Mouse (Mus musculus) embryonic stem cell, embryonic (primary cell): ENCODE data around the gene 1700013F07Rik.
"Not testable (repeated sequence)": the region's sequence is repeated elsewhere in the genome, so short reads cannot be mapped to it uniquely, and the experiment has no call there.

Experiments
- CTCF ChIA-PET, 4 experiments: fragments of 300-600 bp in 2 of 4; fragments of 350-600 bp in 2 of 4; sonication (Branson Sonifier 250); formaldehyde crosslinking; loops; one replicate each; lab custom pipeline; 2022; ENCODE audit warnings: inconsistent platforms in 2 of 4; lab: Charles Lee
- POLR2A ChIA-PET, 4 experiments: fragments of 300-600 bp in 2 of 4; fragments of 350-600 bp in 2 of 4; sonication (Branson Sonifier 250); formaldehyde crosslinking; loops; one replicate each; lab custom pipeline; 2022; ENCODE audit warnings: antibody characterized with exemption in 4 of 4, inconsistent platforms in 1 of 4; lab: Charles Lee

The 1700013F07Rik gene

DNA sequence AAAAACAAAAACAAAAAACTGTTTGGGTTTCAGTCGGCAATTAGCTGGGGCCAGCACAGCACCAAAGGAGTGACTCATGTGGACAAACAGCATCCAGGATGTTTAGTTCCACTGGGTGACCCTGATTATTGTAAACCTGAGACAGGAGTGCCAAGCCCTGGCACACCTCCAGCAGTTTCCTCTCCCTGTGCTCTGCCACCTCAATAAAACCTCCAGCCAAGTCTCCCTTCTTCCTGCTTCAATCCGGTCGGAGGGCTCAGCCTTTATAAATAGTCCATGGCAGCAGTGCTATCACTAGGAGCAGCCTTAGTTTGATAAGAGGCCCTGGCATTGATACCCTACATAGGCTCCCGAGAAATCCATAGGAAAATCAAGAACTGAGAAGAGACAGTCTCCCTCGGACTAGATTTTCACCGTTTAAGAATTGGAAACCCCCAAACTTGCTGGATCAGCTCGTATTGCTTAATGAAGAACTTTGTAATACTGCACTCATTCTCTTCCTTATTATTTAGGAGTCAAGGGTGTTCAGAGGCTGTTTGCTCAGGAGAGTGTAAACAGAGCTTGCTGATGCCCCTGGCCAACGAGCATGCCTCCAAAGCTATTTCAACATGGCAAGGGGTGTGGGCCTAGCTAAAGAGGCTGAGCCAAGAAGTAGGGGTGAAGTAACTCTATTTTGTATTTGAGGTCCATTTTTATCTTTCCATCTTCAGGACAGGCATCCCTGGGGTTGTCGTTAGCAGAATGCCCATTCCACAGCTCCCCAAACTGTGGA, 650 bp upstream of the 1700013F07Rik start:
- ChIA-PET POLR2A (interaction anchor here in 1 of 4 experiments (0.5 kb wide), 1 partner anchor 144 kb away, joined by 3 read pairs; no protein-coding TSS in a partner anchor), CTCF (no interaction called here)

DNA sequence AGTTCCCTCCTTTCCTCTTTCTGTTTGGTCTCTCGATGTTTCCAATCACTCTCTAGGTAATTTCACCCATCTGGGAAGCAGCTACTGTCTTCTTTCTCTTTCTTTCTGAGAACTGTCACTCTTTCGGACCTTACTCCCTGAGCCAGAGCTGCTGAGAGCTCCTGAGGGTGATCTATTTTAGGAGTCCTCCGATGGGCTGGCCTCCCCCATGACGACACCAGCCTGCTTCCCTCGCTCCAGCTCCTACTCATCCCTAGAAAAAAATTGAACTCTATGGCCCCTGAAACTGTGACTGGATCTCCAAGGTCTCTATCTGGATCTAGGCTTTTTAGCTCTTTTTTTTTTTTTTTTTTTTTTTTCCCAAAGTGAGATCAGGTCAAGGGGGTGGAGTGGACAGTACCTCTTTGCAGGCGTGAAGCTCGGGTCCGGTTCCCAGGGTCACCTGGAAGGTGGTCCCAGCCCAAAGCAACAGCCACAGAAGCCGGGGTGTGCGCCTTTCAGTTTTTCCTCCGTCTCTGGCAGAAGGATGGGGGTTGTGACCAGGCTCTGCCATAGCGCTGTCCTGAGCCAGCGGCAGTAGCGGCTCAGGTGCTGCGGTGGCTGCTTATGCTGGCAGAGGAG, 2.1 kb downstream of the 1700013F07Rik start:
- ChIA-PET CTCF (interaction anchor here (0.6 to 1.0 kb wide), 7 partner anchors 22 to 125 kb away, joined by 3 to 15 read pairs (median 4); no protein-coding TSS in a partner anchor), POLR2A (interaction anchor here in 3 of 4 experiments (0.6 to 3.4 kb wide), 12 partner anchors 9 to 139 kb away, joined by 3 to 15 read pairs (median 4); partner anchors contain the start of genes Sars (in 2 of the 3) and Taf13 (in 1 of the 3))

DNA sequence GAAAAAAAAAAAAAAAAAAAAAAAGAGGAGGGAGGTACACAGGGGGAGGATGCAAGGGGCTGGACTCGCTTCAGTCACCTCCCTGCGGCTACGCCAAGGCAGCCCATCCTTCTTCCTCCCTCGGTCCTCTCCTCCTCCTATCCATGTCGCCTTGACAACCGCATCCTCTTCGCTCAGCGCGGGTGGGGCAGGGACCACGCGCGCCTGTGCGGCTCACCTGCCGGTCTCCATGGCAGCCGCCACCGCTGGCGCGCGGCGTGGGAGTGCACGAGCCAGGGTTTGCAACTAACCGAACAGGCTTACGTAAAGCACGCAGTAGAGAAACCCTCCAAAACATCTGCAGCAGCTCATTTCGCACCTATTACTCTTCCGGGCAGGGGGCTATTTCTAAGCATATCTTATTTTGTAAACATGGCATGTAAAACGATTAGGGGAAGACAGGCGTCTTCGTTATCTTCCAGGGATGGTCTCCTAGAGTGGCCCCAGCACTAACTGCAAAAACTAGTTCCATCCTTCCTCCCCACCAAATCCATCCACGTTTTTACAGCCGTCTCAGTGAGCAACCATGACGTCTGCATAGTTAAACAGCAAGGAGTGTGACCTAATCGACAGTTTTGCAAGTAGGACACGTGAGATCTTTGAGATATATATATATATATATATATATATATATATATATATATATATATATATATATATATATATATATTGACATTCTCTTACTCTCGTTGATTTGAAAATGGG, 2.7 kb downstream of the 1700013F07Rik start, which contains the start of gene 5330417C22Rik:
5330417C22Rik (minus strand) TSS at position 20 of the 744 bp plus-strand sequence.
- CTCF ChIA-PET, result interaction anchor here (0.6 to 1.5 kb wide), 13 partner anchors 9 to 372 kb away, joined by 3 to 7 read pairs (median 4); partner anchors contain the start of genes Tmem167b (in 1 of the 4) and Wdr47 (in 1 of the 4)
- POLR2A ChIA-PET, result interaction anchor here in 3 of 4 experiments (0.6 to 3.4 kb wide), 10 partner anchors 8 to 326 kb away, joined by 3 to 15 read pairs (median 4); partner anchors contain the start of genes Atxn7l2 (in 1 of the 3), Sars (in 1 of the 3) and Taf13 (in 1 of the 3)

DNA sequence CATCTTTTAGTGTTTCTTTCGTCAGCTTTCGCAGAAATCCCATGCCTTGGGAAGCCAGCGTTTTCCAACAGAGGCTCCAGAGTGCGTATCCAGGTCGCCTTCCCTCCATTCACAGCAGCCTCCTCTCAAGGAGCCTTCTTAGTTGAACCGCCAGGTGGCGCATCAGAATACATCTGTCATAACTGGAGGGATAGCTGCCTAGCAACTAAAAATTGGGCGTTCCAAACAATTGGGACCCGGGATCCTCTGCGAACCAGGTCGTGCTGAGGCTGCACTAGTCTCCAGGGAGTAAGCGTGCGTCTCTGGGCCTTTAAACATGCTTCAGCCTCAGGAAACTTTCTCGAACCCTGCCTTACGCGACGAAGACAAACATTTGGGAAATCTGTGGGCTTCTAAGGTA, 3.4 kb downstream of the 1700013F07Rik start:
- CTCF ChIA-PET, result interaction anchor here (0.5 to 1.5 kb wide), 24 partner anchors 8 to 373 kb away, joined by 3 to 7 read pairs (median 4); partner anchors contain the start of genes Gpsm2 (in 1 of the 4), Tmem167b (in 1 of the 4) and Wdr47 (in 1 of the 4)
- POLR2A ChIA-PET, result interaction anchor here in 3 of 4 experiments (0.5 to 3.4 kb wide), 14 partner anchors 7 to 1569 kb away, joined by 3 to 15 read pairs (median 4); partner anchors contain the start of genes Taf13 (in 2 of the 3), Atxn7l2 (in 1 of the 3), Sars (in 1 of the 3) and Wdr47 (in 1 of the 3)

DNA sequence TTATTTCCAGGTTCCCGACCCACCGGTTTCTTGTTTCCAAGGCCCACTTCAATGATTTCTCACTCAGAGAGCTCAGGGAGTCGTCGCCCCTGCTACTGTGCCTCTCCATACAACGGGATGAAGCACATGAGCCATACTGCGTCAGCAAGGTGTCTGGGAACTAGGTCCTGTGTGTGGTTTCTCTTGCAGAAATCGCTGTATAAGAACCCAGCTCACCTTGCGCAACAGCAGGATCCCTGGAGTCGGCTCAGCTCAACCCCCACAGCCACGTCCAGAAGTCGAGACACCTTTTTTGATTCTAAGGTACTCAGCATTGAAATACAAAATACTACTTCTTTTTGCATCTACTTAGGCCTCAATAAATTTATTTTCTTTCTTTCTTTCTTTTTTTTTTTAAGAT, 8.3 kb downstream of the 1700013F07Rik start:
- CTCF ChIA-PET, result no interaction called here
- POLR2A ChIA-PET, result interaction anchor here in 3 of 4 experiments (0.7 to 1.3 kb wide), 3 partner anchors 12 to 98 kb away, joined by 3 to 5 read pairs (median 4); no protein-coding TSS in a partner anchor

DNA sequence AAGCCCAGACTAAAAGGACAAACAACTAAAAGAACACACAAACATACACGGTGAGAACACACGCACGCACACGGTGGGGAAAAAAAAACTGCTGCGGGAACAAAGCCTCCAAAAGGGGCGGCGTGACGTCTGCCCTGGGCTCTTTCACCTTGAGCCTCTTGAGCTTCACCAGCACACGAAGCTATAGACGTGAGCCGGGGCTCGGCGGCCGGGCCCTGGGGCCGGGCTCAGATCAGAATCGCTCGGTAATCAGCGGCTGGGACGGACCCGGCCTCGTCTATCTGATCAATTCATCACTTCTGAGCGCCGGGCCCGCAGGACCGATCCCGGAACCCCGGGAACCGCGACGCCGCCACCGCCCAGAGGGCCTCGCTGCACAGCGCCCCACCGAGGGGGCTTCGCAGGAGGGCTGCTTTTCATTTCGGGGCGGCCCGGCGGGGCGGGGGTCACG, 20.2 kb downstream of the 1700013F07Rik start:
- POLR2A ChIA-PET, result interaction anchor here (0.5 to 2.7 kb wide), 35 partner anchors 9 to 358 kb away, joined by 3 to 17 read pairs (median 4); partner anchors contain the start of genes Prpf38b (in 2 of the 4), Psrc1 (in 2 of the 4), 5330417C22Rik (in 1 of the 4) and Atxn7l2 (in 1 of the 4)
- CTCF ChIA-PET, result interaction anchor here in 2 of 4 experiments (0.6 to 1.5 kb wide), 3 partner anchors 8 to 31 kb away, joined by 3 to 7 read pairs (median 4); partner anchors contain the start of gene Tmem167b (in 1 of the 2)

DNA sequence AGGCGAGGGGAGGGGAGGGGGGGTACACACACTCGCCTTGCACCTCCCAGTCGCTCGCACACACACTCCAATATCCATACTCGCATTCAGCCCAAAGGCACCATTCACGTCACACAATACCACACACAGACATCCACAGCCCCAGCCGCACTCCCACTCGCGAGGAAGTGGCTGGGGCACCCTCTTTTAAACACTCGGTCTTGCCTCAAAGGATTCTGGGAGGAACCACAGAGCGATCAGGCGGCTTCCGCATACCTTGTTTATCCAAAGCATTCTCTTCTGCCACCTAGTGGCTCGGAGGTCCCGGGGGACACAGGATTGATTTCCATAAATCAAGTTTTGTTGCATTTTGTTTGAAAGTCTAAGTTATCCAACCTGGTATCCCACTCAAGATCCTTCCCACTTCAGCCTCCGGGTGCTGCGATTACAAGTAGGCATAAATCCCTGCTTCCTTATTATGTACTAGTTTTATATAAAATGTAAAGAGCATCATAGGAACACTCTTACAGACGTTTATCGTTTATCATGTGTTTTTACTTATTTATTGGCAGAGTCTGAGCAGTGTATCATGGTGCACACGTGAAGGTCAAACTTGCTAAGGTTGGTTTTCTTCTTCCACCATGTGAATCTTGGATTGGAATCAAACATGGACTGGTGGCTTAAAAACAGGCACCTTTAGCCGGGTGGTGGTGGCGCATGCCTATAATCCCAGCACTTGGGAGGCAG, 20.8 kb downstream of the 1700013F07Rik start:
- ChIA-PET POLR2A (interaction anchor here in 3 of 4 experiments (0.7 to 2.7 kb wide), 30 partner anchors 8 to 357 kb away, joined by 3 to 17 read pairs (median 4); partner anchors contain the start of genes 5330417C22Rik (in 1 of the 3), Atxn7l2 (in 1 of the 3), Clcc1 (in 1 of the 3) and Fndc7 (in 1 of the 3)), CTCF (interaction anchor here in 2 of 4 experiments (0.6 to 1.5 kb wide), 2 partner anchors 17 to 30 kb away, joined by 4 to 7 read pairs; no protein-coding TSS in a partner anchor)

DNA sequence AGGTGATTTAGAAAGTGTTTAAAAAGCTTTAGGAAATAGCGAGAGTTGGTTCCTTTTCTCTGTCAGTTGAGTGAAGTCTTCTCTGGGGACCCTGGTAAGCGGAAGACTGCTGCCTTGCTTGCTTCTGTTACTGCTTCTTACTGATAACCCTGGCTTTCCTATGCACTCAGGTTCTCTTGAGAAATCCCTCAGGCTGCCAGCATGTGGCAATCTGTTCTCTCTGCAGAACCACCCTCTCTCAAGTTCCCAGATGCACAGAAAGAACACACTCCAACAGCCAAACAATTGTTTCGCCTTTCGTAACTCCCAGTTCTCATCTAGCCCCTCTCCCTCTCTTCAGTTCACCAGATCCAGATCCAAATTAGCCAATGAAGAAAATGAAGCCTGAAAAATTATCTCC, 23.9 kb downstream of the 1700013F07Rik start:
- ChIA-PET CTCF (no interaction called here), POLR2A (interaction anchor here in 1 of 4 experiments (1.1 to 2.2 kb wide), 2 partner anchors 34 to 134 kb away, joined by 3 to 7 read pairs; partner anchors contain the start of gene Wdr47)

DNA sequence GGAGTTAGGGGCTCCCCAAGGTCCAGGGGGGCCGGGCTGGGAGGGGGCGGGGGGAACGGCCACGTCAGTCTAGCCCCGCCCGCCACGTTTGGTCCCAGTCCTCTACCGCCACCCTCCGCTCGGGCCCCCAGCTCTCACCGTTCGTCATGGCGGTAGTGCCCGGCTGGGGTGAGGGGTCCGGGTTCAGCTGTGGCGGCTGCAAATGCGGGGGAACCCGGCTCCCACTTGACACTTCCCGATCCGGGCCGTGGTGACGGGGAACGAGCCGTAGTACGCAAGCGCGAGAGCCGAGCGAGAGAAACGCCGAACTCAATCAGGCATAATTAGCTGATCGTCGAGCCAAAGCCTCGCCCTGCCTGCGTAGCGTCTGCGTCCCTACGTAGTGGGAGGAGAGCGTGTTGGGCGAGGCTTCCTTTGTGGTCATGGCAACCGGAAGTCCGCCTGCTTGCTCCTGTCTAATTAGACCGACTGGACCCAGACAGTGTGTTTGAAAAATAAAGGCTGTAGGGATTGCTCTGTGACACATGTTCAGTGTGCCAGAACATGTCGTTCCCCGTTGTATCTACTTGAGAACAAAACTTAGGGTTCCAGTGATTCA, 28.3 kb downstream of the 1700013F07Rik start, which contains the start of gene Tmem167b:
Tmem167b (minus strand) TSS at position 334 of the 598 bp plus-strand sequence.
- ChIA-PET CTCF (interaction anchor here in 3 of 4 experiments (0.6 to 2.9 kb wide), 14 partner anchors 9 to 266 kb away, joined by 3 to 8 read pairs (median 4); partner anchors contain the start of genes Celsr2 (in 1 of the 3), Sars (in 1 of the 3) and Wdr47 (in 1 of the 3)), POLR2A (interaction anchor here (0.5 to 4.3 kb wide), 26 partner anchors 8 to 416 kb away, joined by 3 to 53 read pairs (median 4); partner anchors contain the start of genes Taf13 (in 3 of the 4), Wdr47 (in 3 of the 4), Psrc1 (in 2 of the 4) and Sars (in 2 of the 4))

DNA sequence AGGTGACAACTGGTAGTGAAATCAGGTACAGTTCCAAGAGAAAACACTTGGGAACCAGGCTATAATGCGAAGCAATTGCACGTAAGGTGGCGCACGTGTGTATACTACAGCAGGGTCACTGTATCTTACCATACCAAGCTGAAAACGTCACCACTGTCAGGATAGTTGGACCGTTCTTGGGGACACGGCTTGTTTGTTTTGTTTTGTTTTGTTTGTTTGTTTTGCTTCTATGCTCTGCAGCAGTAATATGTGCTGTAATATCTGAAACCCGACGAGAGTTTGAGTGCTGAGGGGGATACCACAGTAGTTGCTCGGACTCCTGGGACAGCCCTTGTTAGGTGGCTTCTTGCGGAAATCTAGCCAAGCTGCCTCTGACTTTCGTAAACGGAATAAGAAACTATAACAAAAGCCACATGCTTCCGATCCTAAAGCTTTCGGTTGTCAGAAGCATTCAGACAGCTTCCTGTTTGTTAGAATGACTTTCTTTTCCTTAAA, 28.9 kb downstream of the 1700013F07Rik start:
- CTCF ChIA-PET, result interaction anchor here in 3 of 4 experiments (0.7 to 2.9 kb wide), 16 partner anchors 9 to 266 kb away, joined by 3 to 8 read pairs (median 4); partner anchors contain the start of genes Celsr2 (in 1 of the 3), Sars (in 1 of the 3) and Wdr47 (in 1 of the 3)
- POLR2A ChIA-PET, result interaction anchor here (0.5 to 4.3 kb wide), 25 partner anchors 8 to 417 kb away, joined by 3 to 53 read pairs (median 4); partner anchors contain the start of genes Taf13 (in 3 of the 4), Psrc1 (in 2 of the 4), Sars (in 2 of the 4) and Wdr47 (in 2 of the 4)

DNA sequence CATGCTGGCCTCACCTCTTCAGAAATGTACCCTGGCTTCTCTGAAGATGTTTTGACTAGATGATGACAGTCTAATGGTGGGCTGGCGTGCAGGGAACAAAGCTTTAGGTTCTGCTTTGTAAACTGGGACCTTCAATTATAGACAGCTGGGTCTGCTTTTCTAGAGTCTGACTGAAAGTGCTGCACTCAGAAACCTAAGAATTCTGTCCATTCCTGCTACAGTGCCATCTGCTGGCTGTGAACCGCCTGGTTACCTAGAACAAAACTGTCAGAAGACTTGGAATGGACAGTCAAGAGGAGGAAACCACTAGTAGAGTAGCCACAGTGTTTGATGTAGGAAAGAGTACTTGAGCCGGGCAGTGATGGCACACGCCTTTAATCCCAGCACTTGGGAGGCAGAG, 29.4 kb downstream of the 1700013F07Rik start:
- POLR2A ChIA-PET, result interaction anchor here (0.8 to 4.3 kb wide), 16 partner anchors 8 to 417 kb away, joined by 3 to 53 read pairs (median 8); partner anchors contain the start of genes Taf13 (in 3 of the 4), Sars (in 2 of the 4), Wdr47 (in 2 of the 4) and Gnai3 (in 1 of the 4)
- CTCF ChIA-PET, result interaction anchor here in 2 of 4 experiments (0.7 to 2.9 kb wide), 12 partner anchors 21 to 267 kb away, joined by 3 to 8 read pairs (median 4); partner anchors contain the start of genes Celsr2 (in 1 of the 2), Sars (in 1 of the 2) and Wdr47 (in 1 of the 2)

DNA sequence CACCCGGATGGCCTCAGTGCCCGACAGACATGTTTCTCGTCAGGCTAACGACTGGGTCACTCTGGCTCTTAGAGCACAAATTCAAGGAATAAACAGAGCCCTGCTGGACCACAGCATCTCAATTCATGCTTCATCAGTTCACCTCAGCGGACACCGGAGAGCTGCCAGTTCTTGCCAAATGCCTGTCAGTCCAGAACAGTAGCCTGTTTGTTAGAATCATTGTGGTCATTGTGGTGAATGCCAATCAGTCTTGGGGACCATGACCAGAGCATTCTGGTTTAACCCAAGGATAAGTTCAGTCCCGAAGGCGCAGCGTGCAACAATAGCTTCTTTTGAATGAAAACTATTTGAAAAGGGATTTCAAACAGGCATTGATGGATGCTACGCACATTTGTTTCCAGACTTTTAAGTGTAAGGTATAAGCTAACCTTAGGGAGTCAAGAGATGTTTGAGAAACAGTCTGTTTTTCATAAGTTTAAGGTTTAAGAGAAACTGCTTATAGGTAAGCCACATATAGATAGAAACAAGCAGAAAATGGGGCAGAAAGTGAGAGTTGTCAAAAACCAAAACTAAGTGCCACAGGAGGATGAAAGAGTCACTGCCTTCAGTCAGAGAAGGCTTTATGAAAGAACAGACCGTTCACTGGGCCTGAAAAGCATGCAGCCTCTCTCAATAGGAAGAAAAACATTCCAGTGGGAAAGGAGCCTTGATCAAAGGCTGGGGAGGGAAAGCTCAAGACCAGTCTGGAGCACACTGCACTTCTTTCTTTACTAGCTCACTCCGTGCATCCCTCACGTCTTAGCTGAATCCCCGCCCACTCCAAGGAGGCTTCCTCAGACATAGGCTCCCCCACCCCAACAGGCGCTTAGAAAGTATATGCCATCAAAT, 34.3 kb downstream of the 1700013F07Rik start:
- ChIA-PET POLR2A (interaction anchor here (0.5 to 2.4 kb wide), 16 partner anchors 8 to 338 kb away, joined by 3 to 7 read pairs (median 3); partner anchors contain the start of genes Wdr47 (in 2 of the 4) and Sars (in 1 of the 4)), CTCF (interaction anchor here in 1 of 4 experiments (0.5 to 1.2 kb wide), 3 partner anchors 30 to 87 kb away, joined by 3 to 5 read pairs (median 4); no protein-coding TSS in a partner anchor)

DNA sequence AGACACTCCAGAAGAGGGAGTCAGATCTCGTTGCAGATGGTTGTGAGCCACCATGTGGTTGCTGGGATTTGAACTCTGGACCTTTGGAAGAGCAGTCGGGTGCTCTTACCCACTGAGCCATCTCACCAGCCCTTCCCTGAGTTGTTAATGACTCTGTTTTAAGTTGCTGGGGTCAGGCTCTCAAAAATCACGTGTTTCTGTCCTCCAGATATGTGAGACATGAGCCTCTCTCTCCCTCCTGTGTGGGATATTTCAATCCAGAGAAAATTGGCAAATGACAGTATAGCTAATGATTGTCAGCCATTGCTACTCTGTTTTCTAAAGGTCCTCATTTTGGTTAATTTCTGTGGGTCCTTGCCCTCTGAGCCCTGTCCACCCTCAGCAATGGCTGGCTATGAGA, 35.7 kb downstream of the 1700013F07Rik start:
- POLR2A ChIA-PET, result interaction anchor here in 3 of 4 experiments (0.6 to 6.9 kb wide), 8 partner anchors 7 to 358 kb away, joined by 3 to 74 read pairs (median 4); partner anchors contain the start of gene Tmem167b (in 1 of the 3)
- CTCF ChIA-PET, result not testable (repeated sequence)
